Mouse (Mus musculus) myocyte (in vitro differentiated cells): Measurements from ENCODE around the gene Rab35. TPM values are rescaled to one million over a fixed set of nuclear protein-coding genes. Genes with fewer than 3 reads are reported as not detected.

Source experiments
- H3K27me3 ChIP-seq: one replicate; pipeline ENCODE4 v1.6.1; 2011; ENCODE audit not compliant: control insufficient read depth, insufficient read depth, insufficient read length
- H3K36me3 ChIP-seq: one replicate; pipeline ENCODE4 v1.6.1; 2011; ENCODE audit not compliant: control insufficient read depth, insufficient read depth
- H3K4me2 ChIP-seq: one replicate; pipeline ENCODE4 v1.6.1; 2011; ENCODE audit warnings: low read depth, control low read depth
- H3K4me3 ChIP-seq: one replicate; pipeline ENCODE4 v1.5.1; 2011; ENCODE audit warnings: mild to moderate bottlenecking, control low read depth, moderate library complexity
- H3K79me2 ChIP-seq: one replicate; pipeline ENCODE4 v1.6.1; 2011; ENCODE audit not compliant: control insufficient read depth, insufficient read depth
- H3ac ChIP-seq: one replicate; pipeline ENCODE4 v1.6.1; 2011; ENCODE audit not compliant: control insufficient read depth, insufficient read length
- CEBPB ChIP-seq: IDR thresholded peaks from 2 replicates; pipeline ENCODE4 v1.6.1; 2011; ENCODE audit warnings: mild to moderate bottlenecking, moderate library complexity; ENCODE audit not compliant: poor library complexity, insufficient read depth, severe bottlenecking
- E2F4 ChIP-seq: IDR thresholded peaks from one replicate; pipeline ENCODE4 v1.6.1; 2011; ENCODE audit warnings: mild to moderate bottlenecking, control low read depth, moderate library complexity; ENCODE audit not compliant: insufficient read depth
- MAX ChIP-seq: IDR thresholded peaks from one replicate; pipeline ENCODE4 v1.6.1; 2011; ENCODE audit warnings: low read depth, mild to moderate bottlenecking, control low read depth
- MYOD1 ChIP-seq, 3 experiments: IDR thresholded peaks; one replicate each; pipeline ENCODE4 v1.6.1; 2011; ENCODE audit warnings: control low read depth in 2 of 3, low read depth in 2 of 3, mild to moderate bottlenecking in 2 of 3, moderate library complexity in 1 of 3; ENCODE audit not compliant: insufficient read length in 2 of 3, control insufficient read depth in 1 of 3
- MYOG ChIP-seq, 3 experiments: IDR thresholded peaks; one replicate each; pipeline ENCODE4 v1.6.1; 2011; ENCODE audit warnings: control low read depth in 2 of 3, low read depth in 2 of 3, mild to moderate bottlenecking in 2 of 3; ENCODE audit not compliant: insufficient read length in 2 of 3, control insufficient read depth in 1 of 3, insufficient read depth in 1 of 3
- POLR2A ChIP-seq: IDR thresholded peaks from one replicate; pipeline ENCODE4 v1.6.1; 2011; ENCODE audit warnings: low read depth, mild to moderate bottlenecking, control low read depth, moderate library complexity; ENCODE audit not compliant: insufficient read length
- POLR2AphosphoS2 ChIP-seq: IDR thresholded peaks from one replicate; pipeline ENCODE4 v1.6.1; 2011; ENCODE audit warnings: low read depth, control low read depth; ENCODE audit not compliant: insufficient read length
- REST ChIP-seq: IDR thresholded peaks from one replicate; pipeline ENCODE4 v1.6.1; 2011; ENCODE audit warnings: mild to moderate bottlenecking, control low read depth, moderate library complexity; ENCODE audit not compliant: insufficient read depth, insufficient read length
- SRF ChIP-seq: IDR thresholded peaks from one replicate; pipeline ENCODE4 v1.6.1; 2011; ENCODE audit warnings: low read depth; ENCODE audit not compliant: control insufficient read depth, insufficient read length
- TCF12 ChIP-seq: IDR thresholded peaks from one replicate; pipeline ENCODE4 v1.6.1; 2011; ENCODE audit warnings: mild to moderate bottlenecking, control low read depth; ENCODE audit not compliant: poor library complexity, insufficient read depth, severe bottlenecking
- TCF3 ChIP-seq: IDR thresholded peaks from one replicate; pipeline ENCODE4 v1.6.1; 2011; ENCODE audit warnings: low read depth, control low read depth; ENCODE audit not compliant: insufficient read length
- USF1 ChIP-seq: IDR thresholded peaks from one replicate; pipeline ENCODE4 v1.6.1; 2011; ENCODE audit warnings: low read depth, mild to moderate bottlenecking, control low read depth, moderate library complexity
- polyA plus RNA-seq: library from polyadenylated mRNA; unstranded; fragments of >200 nt; fragmentation: generic; extraction: Trizol; gene quantifications from one replicate; pipeline ENCODE4 v1.2.1, GENCODE M21; 2012; ENCODE audit warnings: missing spikeins

Gene Rab35
- polyA plus RNA-seq, 1 experiment = 44.8 TPM

- peak overlapping the region; percentile 21 for H3K4me3 ChIP-seq
- TF ChIP-seq E2F4 (no peak), REST (no peak), TCF12 (no peak), POLR2AphosphoS2 (no peak)
- no peak overlapping the region for H3ac ChIP-seq
- H3K79me2 ChIP-seq = no peaks in the 10 kb centered on the region
- peaks cover 3% of the 10 kb centered on the region for H3K36me3 ChIP-seq
- peak overlapping the region; percentile 96 for H3K4me2 ChIP-seq
- no peaks in the 10 kb centered on the region for H3K27me3 ChIP-seq
These were observed 20.1 kb downstream of the Rab35 start for GRCm38 (mm10) chr5:115651821-115652220.

- H3ac ChIP-seq = no peak overlapping the region
- peak overlapping the region; percentile 21 for H3K4me3 ChIP-seq
These were observed 21.2 kb downstream of the Rab35 start for GRCm38 (mm10) chr5:115652681-115653575.

GRCm38 (mm10) chr5:115653776-115654175, 22.1 kb downstream of the Rab35 start:
- peaks cover 2% of the 10 kb centered on the region for H3K27me3 ChIP-seq
- no peak overlapping the region for H3K4me2 ChIP-seq
- no peak overlapping the region for H3ac ChIP-seq
- no peaks in the 10 kb centered on the region for H3K36me3 ChIP-seq
- H3K79me2 ChIP-seq = no peaks in the 10 kb centered on the region
- H3K4me3 ChIP-seq = no peak overlapping the region
- TF ChIP-seq E2F4 (no peak), SRF (no peak), CEBPB (no peak), MYOD1 (IDR thresholded peaks at IDR 0.05; ENCODE audit: control insufficient read depth in 1 of 3, insufficient read length in 2 of 3, low read depth in 2 of 3) (no peak), REST (no peak), MYOG (IDR thresholded peaks at IDR 0.05; ENCODE audit: control insufficient read depth in 1 of 3, insufficient read depth in 1 of 3, insufficient read length in 2 of 3, low read depth in 2 of 3) (no peak), MAX (no peak), USF1 (no peak), TCF12 (no peak), TCF3 (no peak), POLR2A (no peak), POLR2AphosphoS2 (no peak)

More at GRCm38 (mm10) chr5:115652681-115653575, 21.2 kb downstream of the Rab35 start:
- H3K36me3 ChIP-seq = no peaks in the 10 kb centered on the region
- peak overlapping the region; percentile 96 for H3K4me2 ChIP-seq
- no peaks in the 10 kb centered on the region for H3K79me2 ChIP-seq
- H3K27me3 ChIP-seq = no peaks in the 10 kb centered on the region
- TF ChIP-seq POLR2A = peak; percentile 94
- no peak for TF ChIP-seq CEBPB
- TF ChIP-seq POLR2AphosphoS2 = peak; percentile 94
- peak in 1 of 3 experiments; percentile 3 for TF ChIP-seq MYOG (IDR thresholded peaks at IDR 0.05; ENCODE audit: control insufficient read depth in 1 of 3, insufficient read depth in 1 of 3, insufficient read length in 2 of 3, low read depth in 2 of 3)
- TF ChIP-seq SRF = peak; percentile 46
- TF ChIP-seq USF1 = no peak

GRCm38 (mm10) chr5:115656677-115657076, 25.0 kb downstream of the Rab35 start:
- Histone ChIP-seq H3ac (no peak overlapping the region), H3K4me2 (no peak overlapping the region), H3K36me3 (no peaks in the 10 kb centered on the region), H3K79me2 (no peaks in the 10 kb centered on the region), H3K27me3 (peaks cover 19% of the 10 kb centered on the region), H3K4me3 (no peak overlapping the region)
- TF ChIP-seq MAX (no peak), POLR2AphosphoS2 (no peak), CEBPB (no peak), E2F4 (no peak), POLR2A (no peak), TCF3 (no peak), MYOD1 (IDR thresholded peaks at IDR 0.05; ENCODE audit: control insufficient read depth in 1 of 3, insufficient read length in 2 of 3, low read depth in 2 of 3) (no peak), USF1 (no peak), MYOG (IDR thresholded peaks at IDR 0.05; ENCODE audit: control insufficient read depth in 1 of 3, insufficient read depth in 1 of 3, insufficient read length in 2 of 3, low read depth in 2 of 3) (no peak), SRF (no peak), TCF12 (no peak), REST (no peak)

- Histone ChIP-seq H3K4me2 (no peak overlapping the region), H3K27me3 (peaks cover 25% of the 10 kb centered on the region), H3K4me3 (no peak overlapping the region), H3ac (no peak overlapping the region), H3K79me2 (no peaks in the 10 kb centered on the region), H3K36me3 (no peaks in the 10 kb centered on the region)
- TF ChIP-seq SRF (no peak), USF1 (no peak), REST (no peak), TCF3 (no peak), MYOG (IDR thresholded peaks at IDR 0.05; ENCODE audit: control insufficient read depth in 1 of 3, insufficient read depth in 1 of 3, insufficient read length in 2 of 3, low read depth in 2 of 3) (no peak), POLR2A (no peak), MAX (no peak), CEBPB (no peak), E2F4 (no peak), POLR2AphosphoS2 (no peak), TCF12 (no peak), MYOD1 (IDR thresholded peaks at IDR 0.05; ENCODE audit: control insufficient read depth in 1 of 3, insufficient read length in 2 of 3, low read depth in 2 of 3) (no peak)
These were observed 25.5 kb downstream of the Rab35 start for GRCm38 (mm10) chr5:115657234-115657633.
